Mouse (Mus musculus): Measurements from ENCODE around the gene Gm21833.
"Not testable (repeated sequence)": the region's sequence is repeated elsewhere in the genome, so short reads cannot be mapped to it uniquely, and the experiment has no call there.

Gm21833 gene

DNA sequence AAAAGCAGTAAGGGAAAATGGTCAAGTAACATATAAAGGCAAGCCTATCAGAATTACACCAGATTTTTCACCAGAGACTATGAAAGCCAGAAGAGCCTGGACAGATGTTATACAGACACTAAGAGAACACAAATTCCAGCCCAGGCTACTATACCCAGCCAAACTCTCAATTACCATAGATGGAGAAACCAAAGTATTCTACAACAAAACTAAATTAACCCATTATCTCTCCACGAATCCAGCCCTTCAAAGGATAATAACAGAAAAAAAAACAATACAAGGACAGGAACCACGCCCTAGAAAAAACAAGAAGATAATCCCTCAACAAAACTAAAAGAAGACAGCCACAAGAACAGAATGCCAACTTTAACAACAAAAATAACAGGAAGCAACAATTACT lies at the start of gene Gm21833:
TSS of gene Gm21833 (plus strand) at position 301 of the 400 bp plus-strand sequence.
- DNase-seq (ENCODE audit: low read depth) = not testable (repeated sequence)

DNA sequence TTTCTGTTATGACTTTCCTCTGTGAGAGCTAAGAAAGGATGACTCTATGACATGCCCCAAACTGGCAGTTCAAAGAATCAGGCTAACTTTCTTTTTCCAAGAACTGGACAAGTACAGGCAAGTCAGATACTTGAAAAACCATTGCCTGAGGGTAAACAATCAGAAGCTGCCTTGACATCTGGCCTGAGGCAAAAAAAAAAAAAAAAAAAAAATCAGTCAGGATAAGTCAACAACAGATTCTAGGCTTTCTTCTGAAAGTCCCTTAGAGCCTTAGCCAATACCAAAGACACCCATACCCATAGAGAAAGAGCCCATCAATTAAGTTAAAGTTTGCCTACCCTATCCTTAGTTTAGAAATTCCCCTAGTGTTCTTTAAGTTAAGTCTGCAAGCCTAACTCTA lies 38.7 kb upstream of the Gm21833 start:
- no peak for DNase-seq (ENCODE audit: low read depth)

DNA sequence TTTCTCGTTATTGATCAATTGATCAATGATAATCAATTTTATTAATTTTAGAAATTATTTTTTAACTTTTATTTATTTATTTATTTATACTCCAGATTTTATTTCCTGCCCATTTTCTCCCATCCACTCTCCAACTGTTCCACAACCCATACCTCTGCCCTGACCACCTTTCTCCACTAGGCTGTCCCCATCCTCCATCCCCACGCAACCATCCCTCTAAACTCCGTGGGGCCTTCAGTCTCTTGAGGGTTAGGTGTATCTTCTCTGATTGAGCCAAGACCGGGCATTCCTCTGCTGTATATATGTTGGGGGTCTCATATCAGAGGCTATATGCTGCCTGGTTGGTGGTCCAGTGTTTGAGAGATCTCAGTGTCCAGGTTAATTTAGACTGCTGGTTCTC lies 31.7 kb upstream of the Gm21833 start:
- no peak for DNase-seq (ENCODE audit: low read depth)

DNA sequence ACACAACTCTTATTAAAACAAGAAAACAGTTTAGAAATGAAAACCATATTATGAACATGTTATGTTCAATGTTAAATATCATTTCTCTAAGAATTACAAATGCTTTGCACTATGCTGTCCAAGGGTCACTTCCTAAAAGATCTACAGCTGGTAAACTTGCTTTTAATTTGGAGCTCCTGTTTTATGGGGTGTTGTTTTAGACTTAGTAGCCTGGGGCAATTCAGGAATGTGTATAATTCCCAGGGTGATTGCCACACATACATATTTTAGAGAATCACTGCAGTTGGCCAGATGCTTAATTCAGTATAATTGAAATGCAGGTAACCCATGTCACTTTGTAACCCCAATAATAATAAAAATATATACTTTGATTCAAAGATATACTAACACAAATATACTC lies 12.9 kb upstream of the Gm21833 start:
- DNase-seq (ENCODE audit: low read depth) = no peak

DNA sequence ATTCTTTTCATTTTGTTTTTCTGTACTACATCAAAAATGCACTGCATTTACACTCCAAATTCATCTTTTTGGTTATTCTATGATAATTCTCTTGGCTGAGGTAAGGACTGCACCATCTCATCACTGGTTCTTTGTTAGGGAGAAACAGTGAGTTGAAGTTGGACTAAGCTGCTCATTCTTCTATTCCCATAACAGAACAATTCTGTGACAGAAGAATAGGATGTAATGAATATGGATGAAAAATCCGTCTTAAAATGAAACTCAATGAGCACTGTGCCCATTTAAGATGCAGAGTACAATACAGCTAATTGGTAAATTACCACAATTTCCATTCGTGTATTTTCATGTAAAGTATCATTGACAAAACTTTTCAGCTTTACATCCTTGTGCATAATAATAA lies 11.6 kb upstream of the Gm21833 start:
- DNase-seq (ENCODE audit: low read depth) = no peak

DNA sequence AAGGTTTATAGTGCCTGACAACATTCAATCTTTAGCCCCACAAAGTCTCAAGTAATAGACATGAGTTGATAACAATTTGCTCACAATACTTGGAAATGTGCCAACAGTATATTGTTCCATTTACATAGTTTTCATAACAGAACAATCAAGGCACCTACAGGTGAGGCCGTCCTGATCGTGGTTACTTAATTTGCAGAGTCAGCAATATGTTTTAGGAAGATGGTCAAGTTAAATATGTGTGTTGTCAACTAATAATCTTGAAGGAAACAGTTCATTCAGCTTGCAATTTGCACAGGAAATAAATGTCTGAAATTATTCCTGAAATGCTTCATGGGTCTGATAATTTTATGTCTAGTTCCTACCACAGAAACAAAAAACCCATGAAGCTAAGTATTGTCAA lies 27.6 kb downstream of the Gm21833 start:
- DNase-seq (ENCODE audit: low read depth) = no peak

DNA sequence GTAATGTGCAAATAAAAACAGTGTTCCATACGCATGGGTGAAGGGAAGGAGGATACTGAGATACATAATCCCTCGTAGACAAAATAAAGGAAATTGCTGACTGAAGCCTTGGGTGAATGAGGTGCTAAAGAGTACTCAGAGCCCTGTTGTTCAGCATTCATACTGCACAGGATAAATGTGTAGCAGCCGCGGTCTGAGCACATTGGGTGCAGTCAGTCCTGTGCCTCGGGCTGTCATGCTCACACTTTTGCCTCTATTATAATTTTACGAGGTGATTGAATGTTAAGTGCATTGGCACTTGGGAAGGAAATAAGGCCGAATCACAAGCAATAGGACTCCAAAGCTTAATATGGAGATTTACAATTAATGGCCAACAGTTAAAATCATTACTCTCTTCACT lies 36.4 kb downstream of the Gm21833 start:
- no peak for DNase-seq (ENCODE audit: low read depth)

Measured in c-Kit-positive CD71-positive TER-119-negative erythroid progenitor cells, embryonic 14.5 days (primary cell).